Mouse (Mus musculus) C2C12 (cell line): ENCODE data around the gene Actr5. TPM values are rescaled to one million over a fixed set of nuclear protein-coding genes. Genes with fewer than 3 reads are reported as not detected.

ENCODE experiments used
- H3K27me3 ChIP-seq: one replicate; pipeline ENCODE4 v1.6.1; 2011; ENCODE audit not compliant: control insufficient read depth, insufficient read depth, insufficient read length
- H3K36me3 ChIP-seq: one replicate; pipeline ENCODE4 v1.6.1; 2011; ENCODE audit not compliant: control insufficient read depth, insufficient read depth
- H3K4me3 ChIP-seq: one replicate; pipeline ENCODE4 v1.5.1; 2011; ENCODE audit warnings: mild to moderate bottlenecking, control low read depth; ENCODE audit not compliant: poor library complexity, insufficient read depth, severe bottlenecking
- H3K79me2 ChIP-seq: one replicate; pipeline ENCODE4 v1.6.1; 2011; ENCODE audit not compliant: control insufficient read depth, insufficient read depth
- H3K79me3 ChIP-seq: one replicate; pipeline ENCODE4 v1.6.1; 2011; ENCODE audit warnings: low read depth, control low read depth
- H3ac ChIP-seq: one replicate; pipeline ENCODE3; 2011; ENCODE audit warnings: low read depth; ENCODE audit not compliant: control insufficient read depth, insufficient read length
- CEBPB ChIP-seq: IDR thresholded peaks from one replicate; pipeline ENCODE4 v1.6.1; 2011; ENCODE audit warnings: low read depth, mild to moderate bottlenecking, control low read depth, moderate library complexity
- CTCF ChIP-seq: IDR thresholded peaks from one replicate; pipeline ENCODE4 v1.5.1; 2011; ENCODE audit not compliant: control insufficient read depth, insufficient read depth, insufficient read length
- FOSL1 ChIP-seq: IDR thresholded peaks from one replicate; pipeline ENCODE4 v1.8.0; 2011; ENCODE audit warnings: mild to moderate bottlenecking, low read length; ENCODE audit not compliant: poor library complexity, insufficient read depth, severe bottlenecking
- MAX ChIP-seq: IDR thresholded peaks from one replicate; pipeline ENCODE4 v1.6.1; 2011; ENCODE audit warnings: mild to moderate bottlenecking, control low read depth
- MYOD1 ChIP-seq: IDR thresholded peaks from one replicate; pipeline ENCODE4 v1.6.1; 2011; ENCODE audit warnings: low read depth; ENCODE audit not compliant: control insufficient read depth, insufficient read length
- MYOG ChIP-seq: IDR thresholded peaks from one replicate; pipeline ENCODE4 v1.6.1; 2011; ENCODE audit not compliant: control insufficient read depth, insufficient read length; ENCODE audit errors: extremely low read depth
- USF1 ChIP-seq: IDR thresholded peaks from one replicate; pipeline ENCODE4 v1.6.1; 2011; ENCODE audit warnings: low read depth, mild to moderate bottlenecking, control low read depth, moderate library complexity
- polyA plus RNA-seq: library from polyadenylated mRNA; unstranded; fragments of >200 nt; fragmentation: generic; extraction: Trizol; gene quantifications from one replicate; pipeline ENCODE4 v1.2.1, GENCODE M21; 2012; ENCODE audit warnings: missing spikeins

The Actr5 gene
- polyA plus RNA-seq, 1 experiment = 8.7 TPM

- Histone ChIP-seq H3K36me3 (no peaks in the 10 kb centered on the region), H3K79me3 (no peaks in the 10 kb centered on the region), H3K4me3 (no peak overlapping the region), H3K79me2 (no peaks in the 10 kb centered on the region), H3K27me3 (peaks cover 11% of the 10 kb centered on the region), H3ac (no peak overlapping the region)
- TF ChIP-seq MYOG (no peak), MYOD1 (no peak), MAX (no peak), CTCF (no peak), CEBPB (no peak), FOSL1 (no peak), USF1 (no peak)
Observed at GRCm38 (mm10) chr2:158658822-158659221, 34.1 kb downstream of the Actr5 start.

DNA sequence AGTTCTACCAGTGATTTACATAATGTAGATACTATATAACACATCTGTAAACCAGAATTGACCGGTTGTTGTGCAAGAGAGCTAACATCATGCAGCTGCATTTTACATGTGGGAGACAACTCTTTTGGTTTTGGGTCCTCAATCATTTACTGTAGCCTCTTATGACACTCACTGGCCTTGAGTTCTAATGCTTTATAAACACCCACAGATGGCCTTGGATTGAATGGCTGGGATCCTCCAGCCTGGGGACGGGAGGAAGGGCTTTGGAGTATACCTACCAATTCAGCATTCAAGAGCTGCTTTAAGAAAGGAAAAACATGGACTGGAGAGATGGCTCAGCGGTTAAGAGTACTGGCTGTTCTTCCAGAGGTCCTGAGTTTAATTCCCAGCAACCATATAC, 34.7 kb downstream of the Actr5 start:
- TF ChIP-seq USF1 (no peak), CEBPB (no peak), MYOG (no peak), FOSL1 (no peak), MAX (no peak), MYOD1 (no peak), CTCF (no peak)
- Histone ChIP-seq H3ac (no peak overlapping the region), H3K27me3 (peaks cover 11% of the 10 kb centered on the region), H3K79me2 (no peaks in the 10 kb centered on the region), H3K79me3 (no peaks in the 10 kb centered on the region), H3K36me3 (no peaks in the 10 kb centered on the region), H3K4me3 (no peak overlapping the region)

DNA sequence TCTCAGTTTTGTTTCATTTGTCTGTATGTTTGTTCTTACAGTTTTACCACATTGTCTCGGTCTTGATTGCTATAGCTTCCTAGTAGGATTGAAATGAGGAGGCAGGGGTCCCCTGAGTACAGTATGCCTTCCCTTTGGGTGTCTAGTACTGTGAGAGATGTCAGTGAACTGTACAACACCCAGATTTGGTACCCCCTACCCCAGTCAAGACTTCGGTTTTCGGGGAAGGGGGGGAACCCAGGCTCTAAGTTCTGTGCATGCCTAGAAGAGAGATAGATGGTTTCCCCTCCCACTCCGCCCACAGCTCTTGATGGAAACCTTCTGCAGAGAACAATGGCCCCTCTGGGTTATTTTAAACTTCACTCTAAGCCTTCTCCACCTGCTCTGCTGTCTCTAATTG, 40.4 kb downstream of the Actr5 start, which contains the start of gene Ppp1r16b:
Gene Ppp1r16b, plus strand, starts transcription at position 301 of the 400 bp plus-strand sequence.
- Histone ChIP-seq H3ac (no peak within 1 kb of the TSS), H3K79me3 (no peaks in the 10 kb centered on the region), H3K36me3 (no peaks in the 10 kb centered on the region), H3K79me2 (no peaks in the 10 kb centered on the region), H3K27me3 (peaks cover 40% of the 10 kb centered on the region), H3K4me3 (no peak within 1 kb of the TSS)
- TF ChIP-seq MAX (no peak), CTCF (no peak), MYOD1 (no peak), FOSL1 (no peak), USF1 (no peak), CEBPB (no peak), MYOG (no peak)

- no peak overlapping the region for H3K4me3 ChIP-seq
Observed at GRCm38 (mm10) chr2:158666071-158666800, 41.5 kb downstream of the Actr5 start.

DNA sequence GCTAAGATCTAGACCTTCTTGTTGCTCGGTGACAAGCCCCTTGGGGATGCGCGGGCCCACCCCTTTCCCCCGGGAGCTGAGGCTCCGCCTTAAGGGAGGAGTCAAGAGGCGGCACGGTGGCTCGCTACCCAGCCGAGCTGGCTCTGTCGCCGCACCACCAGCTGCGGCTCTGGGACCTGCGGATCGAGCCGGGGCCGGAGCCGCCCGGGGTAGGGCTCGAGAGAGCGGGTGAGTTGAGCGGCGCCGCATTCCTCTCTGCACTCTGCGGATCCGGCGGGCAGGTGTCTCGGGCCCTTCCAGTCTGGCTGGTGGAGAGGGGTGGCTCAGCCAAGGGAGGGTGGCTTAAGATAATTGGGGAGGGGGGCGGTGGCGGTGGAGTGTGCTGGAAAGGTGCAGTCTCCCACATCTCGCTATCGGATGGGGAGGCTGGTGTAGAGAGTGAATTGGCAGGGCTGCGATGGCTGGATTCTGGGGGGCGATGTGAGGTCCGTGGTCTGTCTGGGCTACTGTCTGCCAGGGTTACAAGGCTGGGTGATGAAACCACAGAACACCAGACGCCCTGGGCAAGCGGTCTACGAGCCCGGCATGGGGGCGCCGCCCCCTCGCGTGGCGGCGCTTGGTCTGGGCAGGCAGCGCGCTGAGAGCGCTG, 42.5 kb downstream of the Actr5 start:
- H3K36me3 ChIP-seq = no peaks in the 10 kb centered on the region
- H3K4me3 ChIP-seq = no peak overlapping the region
- H3ac ChIP-seq = no peak overlapping the region
- no peaks in the 10 kb centered on the region for H3K79me2 ChIP-seq
- no peaks in the 10 kb centered on the region for H3K79me3 ChIP-seq
- peaks cover 46% of the 10 kb centered on the region for H3K27me3 ChIP-seq
- TF ChIP-seq USF1 = no peak
- TF ChIP-seq MYOG = no peak
- TF ChIP-seq CTCF = no peak
- no peak for TF ChIP-seq FOSL1
- no peak for TF ChIP-seq MAX
- no peak for TF ChIP-seq MYOD1
- no peak for TF ChIP-seq CEBPB

More at GRCm38 (mm10) chr2:158666071-158666800, 41.5 kb downstream of the Actr5 start:
- Histone ChIP-seq H3K79me2 (no peaks in the 10 kb centered on the region), H3K79me3 (no peaks in the 10 kb centered on the region), H3K27me3 (peaks cover 46% of the 10 kb centered on the region), H3ac (no peak overlapping the region), H3K36me3 (no peaks in the 10 kb centered on the region)
- TF ChIP-seq MYOG = no peak
